Mouse (Mus musculus): ENCODE data around the gene Ubr4. TPM values are rescaled to one million over a fixed set of nuclear protein-coding genes. Genes with fewer than 3 reads are reported as not detected.
A peak's percentile ranks its signal among the peaks of the same experiment; 100 is the strongest.
"Not testable (repeated sequence)": the region's sequence is repeated elsewhere in the genome, so short reads cannot be mapped to it uniquely, and the experiment has no call there.

The Ubr4 gene
- total RNA-seq, 4 experiments from 2014 or later, result 149 to 211 (median 162) TPM

DNA sequence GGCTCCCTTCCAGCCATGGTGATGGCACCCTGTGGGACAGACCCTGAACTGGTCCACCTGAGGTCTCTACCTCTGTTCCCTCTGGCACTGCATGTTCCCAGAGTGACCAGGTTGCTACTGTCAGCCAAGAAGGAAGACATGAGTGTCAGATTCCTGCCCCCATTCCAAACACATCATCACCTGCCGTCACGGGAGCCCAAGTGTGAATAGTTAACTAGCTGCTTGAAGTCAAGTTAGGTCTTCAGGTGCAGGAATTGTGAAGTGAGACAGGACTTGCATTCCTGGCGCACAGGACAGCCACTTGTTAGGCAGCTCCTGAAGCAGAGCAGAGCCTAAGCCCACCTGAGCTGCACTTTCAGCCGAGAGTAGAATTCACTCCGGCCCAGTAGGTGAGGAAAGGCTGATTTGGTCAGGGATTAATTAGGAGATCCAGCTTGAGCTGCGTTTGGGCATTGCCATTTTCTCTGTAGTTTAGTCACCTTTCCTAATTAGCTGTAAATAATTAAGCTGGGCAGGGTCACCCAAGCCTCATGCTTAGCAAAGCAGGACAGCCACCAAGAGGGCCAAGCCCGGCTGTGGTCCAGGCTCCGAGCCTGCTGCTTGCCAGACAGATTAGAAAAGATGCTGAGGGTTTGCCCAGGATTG is 131.2 kb downstream of the Ubr4 start:
- DNase-seq (ENCODE audit: low spot score in 2 of 2), result no peak

DNA sequence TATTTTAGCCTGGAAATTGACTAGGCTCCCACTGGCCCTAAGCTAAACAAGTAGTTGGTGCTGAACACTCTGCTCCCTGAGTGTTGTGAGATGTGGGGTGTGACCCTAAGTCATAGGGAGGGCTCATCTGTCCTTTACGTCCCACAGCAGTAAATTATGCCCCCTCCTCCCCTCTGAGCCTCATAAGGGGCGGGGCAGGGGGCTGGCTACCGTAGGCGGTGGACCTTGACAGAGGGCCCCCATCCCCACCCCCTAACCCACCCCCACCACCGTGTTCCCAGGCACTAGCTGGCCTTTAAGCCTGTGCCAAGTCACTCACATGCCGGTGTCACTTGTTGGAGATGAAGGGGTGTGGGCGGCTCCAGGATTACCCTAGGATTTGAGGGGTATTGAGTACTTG is 132.1 kb downstream of the Ubr4 start:
- DNase-seq (ENCODE audit: low spot score in 2 of 2), result no peak

DNA sequence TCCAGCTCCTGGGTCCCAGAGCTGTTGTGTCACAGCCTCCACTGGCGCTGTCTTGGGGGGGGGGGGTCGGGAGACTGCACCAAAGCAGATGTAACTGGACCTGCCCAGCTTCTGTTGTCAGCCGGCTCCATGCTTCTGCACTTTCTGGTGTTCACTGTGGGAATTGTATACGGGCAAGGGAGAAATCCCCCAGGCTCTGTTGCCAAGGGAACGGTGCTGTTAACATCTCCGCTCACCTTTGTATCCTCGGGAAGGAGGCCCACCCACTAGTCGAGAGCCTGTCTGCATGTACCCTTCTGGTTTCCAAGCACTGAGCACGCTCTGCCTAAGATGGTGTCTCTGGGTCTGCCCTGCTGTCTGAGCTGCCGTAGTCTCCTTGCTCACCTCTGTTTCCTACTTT is 134.7 kb downstream of the Ubr4 start:
- DNase-seq (ENCODE audit: low spot score in 2 of 2), result no peak

DNA sequence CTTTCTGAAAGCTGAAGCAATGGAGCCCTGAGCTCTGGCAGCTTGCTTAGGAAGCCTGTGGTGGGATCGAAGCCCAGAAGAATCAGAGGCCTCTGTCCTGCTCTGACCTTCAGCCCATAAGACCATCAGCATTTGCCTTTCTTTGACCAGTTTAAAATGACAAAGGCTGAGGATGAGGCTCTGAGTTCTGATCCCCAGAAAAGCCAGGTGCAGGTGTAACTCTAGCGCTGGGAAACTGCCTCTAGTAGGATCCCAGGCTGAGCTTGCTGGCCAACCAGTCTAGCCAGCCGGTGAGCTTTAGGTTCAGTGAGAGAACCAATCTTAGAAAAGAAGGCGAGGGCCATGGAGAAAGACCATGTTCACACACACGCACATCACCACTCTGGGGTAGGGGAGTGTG is 135.9 kb downstream of the Ubr4 start:
- no peak for DNase-seq (ENCODE audit: low spot score in 2 of 2)

DNA sequence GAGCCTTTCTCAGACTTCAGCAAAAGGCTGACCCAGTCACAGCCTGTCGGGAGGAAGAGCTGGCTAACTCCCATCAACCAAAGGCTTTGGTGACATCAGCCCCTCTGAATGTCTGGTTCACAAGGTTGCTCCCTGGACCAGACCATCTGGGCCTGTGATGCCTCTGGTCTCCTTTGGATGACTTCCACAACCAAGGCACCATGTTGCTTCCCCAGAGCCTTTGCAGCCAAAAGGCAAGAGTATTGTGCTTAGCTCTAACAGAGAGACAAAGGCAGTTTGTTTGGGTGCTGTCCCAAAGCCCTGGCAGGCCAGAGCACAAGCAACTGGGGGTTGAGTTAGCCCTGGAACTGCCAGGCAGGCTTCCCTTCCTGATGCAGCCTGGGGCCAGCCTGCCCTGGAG is 137.5 kb downstream of the Ubr4 start:
- DNase-seq (ENCODE audit: low spot score in 2 of 2), result peak in 1 of 2 experiments; percentile 60

DNA sequence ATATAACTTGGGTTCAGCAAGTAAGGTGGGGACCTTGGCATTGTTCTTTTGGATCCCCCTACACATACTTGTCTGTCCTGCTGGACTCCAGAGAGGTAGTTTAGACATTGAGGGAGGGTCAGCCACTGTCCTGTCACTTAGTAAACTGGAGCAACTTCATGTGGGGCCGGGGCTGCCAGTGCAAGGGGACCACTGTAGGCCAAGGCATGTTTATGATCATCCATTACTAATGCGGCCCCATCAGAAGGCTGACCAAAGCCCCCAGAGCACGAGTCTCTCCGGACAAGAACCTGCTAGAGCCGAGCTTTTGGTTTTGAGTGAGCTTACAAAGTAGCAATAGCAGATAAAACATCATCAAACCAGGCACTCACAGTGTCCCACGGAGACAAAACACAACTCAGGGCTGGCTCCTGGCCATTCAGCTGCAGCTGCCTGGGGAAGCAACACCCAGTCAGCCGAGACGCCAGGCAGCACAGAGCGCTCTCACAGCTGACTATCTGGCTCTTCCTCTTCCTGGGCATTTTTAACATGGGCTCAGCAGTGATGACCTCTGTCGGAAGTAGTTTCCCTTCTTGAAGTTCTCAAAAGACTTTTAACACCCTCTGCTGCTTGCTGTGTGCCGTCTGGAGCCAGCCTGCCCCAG is 138.1 kb downstream of the Ubr4 start:
- DNase-seq (ENCODE audit: low spot score in 2 of 2), result peak in 1 of 2 experiments; percentile 51

DNA sequence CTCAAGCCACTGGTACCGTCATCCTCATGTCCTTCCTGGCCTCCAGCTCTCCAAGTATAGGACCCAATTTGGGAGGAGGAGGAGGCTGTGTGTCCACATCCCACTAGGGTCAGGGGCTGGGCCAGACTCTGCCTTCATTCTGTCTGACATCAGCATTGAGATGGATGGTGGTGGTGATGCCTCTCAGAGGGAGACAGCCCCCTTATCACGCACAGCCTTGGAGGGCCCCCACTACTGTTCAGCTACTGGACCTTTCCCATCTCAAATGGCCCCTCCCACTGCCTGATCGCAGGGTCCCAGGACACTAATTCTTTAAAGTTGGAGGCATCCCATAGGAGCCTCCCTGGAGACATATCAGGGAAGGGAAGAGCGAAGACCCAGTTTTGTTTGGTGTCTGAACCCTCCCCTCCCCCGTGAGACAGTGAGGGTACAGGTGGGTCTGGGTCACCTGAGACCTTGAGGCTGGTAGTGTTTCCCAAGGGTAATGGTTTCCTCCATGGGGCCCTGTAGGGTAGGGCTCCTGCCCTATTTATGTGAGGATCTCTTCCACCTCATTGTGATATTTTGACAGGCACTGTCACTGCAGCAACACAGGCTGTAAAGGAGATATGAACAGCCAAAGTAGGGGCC is 139.2 kb downstream of the Ubr4 start:
- no peak for DNase-seq (ENCODE audit: low spot score in 2 of 2)

DNA sequence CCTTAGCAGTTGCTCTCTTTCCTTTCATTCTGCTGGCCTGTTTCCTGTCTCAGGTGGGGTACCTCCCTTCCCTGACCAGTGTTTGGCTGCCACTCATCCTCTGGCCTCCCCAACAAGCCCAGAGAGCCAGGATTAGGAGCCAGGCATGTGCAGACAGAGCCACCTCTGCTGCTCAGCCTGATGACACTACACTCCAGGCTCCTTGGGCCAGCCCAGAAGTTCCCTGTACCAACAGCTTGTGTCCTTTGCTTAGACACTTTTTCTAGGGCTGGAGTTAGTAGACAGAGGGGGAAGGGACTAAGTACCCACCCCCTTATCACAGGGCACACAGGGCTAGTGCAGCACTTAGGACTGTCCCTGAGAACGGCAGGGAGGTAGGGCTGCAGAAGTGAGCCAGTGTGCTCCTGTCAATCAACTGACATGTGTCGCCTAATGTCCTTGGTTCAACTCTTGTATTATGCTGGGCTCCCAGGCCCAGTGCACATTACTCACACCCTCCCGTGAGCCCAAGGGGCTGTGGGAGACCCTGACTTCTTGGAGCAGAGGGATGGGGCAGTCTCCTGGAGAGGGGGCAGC is 139.9 kb downstream of the Ubr4 start:
- DNase-seq (ENCODE audit: low spot score in 2 of 2), result no peak

DNA sequence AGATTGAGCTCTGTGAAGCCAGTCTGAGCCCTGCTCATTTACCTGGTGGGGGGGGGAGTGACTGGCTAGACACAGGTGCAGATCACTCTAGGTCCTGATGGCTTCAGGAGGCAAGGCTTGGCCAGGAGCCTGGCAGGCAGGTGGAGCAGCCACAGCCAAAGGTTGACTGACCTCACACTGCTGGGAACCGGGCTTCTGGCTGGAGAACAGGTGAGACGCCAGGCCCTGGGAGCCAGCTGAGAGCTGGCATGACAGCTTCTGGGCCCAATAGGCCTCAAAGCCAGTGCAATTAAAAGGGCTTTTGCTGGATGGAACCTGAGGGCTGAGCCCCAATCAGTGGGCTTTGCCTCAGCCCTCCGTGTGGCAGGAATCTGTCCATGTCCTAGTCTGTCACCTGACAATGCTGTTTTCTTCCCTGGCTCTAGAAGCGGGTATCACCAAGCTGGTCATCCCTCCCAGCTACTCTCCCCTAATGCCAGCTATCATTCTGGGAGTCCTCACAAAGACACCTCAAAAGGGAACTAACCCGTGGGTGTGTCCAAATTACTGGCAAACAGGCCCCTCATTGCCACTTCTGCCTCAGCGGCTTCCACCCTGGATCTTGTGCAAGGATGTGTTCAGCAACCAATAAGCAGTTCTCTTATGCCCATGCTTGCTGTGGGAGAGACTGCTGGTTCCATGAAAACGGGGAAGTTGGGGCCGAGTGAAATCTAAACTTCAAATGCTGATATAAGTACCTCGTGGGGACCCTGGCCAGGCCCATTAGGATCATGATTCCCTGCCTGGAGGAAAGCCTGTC is 141.0 kb downstream of the Ubr4 start:
- DNase-seq (ENCODE audit: low spot score in 2 of 2), result no peak

DNA sequence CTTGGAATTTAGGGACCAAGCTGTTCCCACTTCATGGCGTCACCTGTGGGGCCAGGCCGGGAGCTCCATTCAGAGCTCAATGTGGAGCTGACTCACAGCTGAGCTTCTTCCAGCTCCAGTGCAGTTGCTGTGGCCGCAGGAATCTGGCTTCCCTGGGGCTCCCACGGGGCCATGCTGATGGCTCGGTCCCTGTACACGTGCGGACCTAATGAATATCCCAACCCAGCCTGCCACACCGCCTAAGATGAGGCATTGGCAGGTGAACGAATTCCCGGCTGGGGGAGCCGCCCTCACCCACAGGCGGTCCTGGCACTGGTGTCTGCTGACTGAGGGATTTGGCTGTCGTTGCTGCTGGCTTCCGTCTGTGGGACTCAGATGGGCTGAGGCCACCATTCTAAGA is 148.4 kb downstream of the Ubr4 start:
- DNase-seq (ENCODE audit: low spot score in 2 of 2), result no peak

DNA sequence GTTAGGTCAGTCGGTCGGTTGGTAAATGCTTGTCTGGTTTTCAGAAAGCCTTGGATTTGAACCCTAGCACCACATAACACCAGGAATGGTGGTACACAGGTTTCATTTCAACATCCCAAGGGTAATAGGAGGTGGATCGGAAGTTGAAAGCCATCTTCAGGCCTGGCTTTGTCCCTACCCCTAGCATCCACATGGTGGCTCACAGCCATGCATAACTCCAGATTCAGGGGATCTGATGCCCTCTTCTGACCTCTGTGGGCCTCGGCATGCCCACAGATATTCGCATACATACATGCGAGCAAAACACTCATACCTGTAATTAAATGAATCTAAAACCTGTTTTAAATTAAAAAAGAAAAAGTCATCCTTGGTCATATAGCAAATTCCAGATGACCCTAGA is 149.3 kb downstream of the Ubr4 start:
- DNase-seq (ENCODE audit: low spot score in 2 of 2), result no peak

DNA sequence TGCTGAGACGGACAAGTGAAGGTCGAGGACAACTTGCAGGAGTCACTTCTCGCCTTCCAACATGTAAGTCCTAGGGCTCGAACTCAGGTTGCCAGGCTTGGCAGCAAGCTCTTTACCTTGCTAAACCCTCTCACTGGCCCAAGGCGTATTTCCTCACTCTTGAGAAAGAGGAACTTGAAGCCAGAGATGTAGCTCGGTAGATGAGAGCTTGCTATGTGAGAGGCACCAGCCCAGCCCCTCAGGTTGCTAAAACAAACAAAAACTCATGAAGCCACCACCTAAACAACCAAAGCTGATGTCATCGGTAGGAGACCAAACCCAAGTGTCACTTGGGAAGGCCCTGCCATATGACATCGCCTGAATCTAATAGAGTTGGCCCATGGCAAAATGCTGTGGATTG is 151.5 kb downstream of the Ubr4 start:
- no peak for DNase-seq (ENCODE audit: low spot score in 2 of 2)

DNA sequence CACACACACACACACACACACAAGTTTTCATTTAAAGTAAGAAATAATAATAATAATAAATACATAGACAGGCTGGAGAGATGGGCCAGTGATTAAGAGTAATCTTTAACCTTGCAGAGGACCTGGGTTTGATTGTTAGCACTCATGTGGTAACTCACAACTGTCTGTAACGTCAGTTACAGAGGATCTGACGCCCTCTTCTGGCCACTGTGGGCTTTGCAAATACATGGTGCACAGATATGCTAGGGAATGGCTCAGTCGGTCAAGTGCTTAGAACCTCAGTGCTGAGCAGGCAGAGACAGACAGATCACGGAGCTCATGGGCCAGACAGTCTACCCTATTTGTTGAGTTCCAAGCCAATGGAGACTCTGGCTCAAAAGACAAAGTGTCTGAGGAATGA is 153.3 kb downstream of the Ubr4 start:
- no peak for DNase-seq (ENCODE audit: low spot score in 2 of 2)

DNA sequence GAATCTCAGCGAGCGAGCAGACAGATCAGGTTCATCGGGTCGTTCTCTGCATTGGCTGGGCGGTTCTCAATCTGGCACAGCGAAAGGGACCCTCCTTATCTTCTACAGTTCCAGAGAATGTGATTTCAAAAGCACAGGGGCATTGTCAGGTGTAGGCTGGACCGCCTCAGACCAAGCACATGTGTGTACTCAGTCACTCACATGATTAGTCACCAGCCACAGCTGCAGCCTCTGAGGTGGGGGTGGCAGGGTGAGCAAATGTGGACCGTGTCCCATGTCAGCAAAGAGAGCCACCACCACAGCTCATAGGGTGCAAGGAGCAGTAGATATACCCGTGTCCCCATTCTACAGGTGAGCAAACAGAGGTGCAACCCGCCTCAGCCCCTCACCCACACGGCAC is 154.3 kb downstream of the Ubr4 start:
- no peak for DNase-seq (ENCODE audit: low spot score in 2 of 2)

DNA sequence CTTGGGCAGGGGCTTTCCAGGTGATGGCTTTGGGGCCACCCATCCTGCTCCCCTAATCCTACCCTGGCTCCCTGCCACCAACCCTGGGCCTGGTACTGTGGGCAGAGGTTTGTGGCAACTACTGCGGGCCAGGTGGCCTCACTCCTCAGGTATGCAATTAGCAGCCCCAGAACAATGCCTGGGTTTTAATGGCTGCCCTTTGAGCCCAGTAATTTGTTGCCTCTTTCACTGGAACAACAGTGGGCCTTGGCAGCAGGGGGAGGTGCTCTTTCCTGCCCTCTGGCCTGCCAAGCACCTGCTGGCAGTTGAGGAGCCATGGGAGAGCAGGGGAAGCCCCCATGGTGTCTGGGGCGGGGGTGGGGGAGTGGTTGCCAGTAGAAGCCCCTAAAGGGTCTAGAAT is 156.7 kb downstream of the Ubr4 start:
- no peak for DNase-seq (ENCODE audit: low spot score in 2 of 2)

DNA sequence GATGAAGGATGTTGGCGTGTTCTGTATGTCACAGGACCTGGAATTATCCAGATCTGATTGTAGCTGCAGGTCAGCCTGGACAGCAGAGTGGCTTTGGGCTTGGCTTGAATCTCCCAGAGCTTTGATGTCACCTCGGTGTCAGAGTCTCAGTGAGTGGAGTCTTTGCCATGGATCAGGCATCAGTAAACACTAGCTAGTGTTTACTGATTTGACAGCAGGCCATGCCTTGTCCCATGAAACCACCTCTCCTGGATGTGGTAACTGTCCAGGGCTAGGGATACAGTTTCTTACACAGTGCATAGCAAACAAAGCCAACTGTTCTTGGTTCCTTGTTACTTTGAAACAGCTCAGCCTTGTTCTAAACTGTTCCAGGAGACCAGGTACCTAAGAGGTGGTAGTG is 159.1 kb downstream of the Ubr4 start:
- DNase-seq (ENCODE audit: low spot score in 2 of 2), result no peak

DNA sequence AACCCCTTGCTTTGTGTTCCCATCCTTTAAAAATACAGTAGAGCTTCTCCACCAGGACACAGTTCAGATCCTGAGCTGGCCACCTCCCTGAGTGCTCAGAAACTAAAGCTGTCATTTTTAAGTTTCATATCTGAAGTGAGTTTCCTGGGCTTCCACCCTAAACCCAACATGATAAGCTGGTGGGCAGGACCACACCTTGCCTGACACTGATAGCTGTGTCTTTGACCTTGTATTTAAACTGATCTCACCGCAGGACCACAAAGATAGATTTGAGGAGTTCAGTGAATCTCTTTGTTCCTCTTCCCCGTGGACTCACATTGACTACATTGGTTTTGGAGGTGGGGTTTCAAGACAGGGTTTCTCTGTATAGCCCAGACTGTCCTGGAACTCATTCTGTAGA is 160.6 kb downstream of the Ubr4 start:
- DNase-seq (ENCODE audit: low spot score in 2 of 2), result no peak

DNA sequence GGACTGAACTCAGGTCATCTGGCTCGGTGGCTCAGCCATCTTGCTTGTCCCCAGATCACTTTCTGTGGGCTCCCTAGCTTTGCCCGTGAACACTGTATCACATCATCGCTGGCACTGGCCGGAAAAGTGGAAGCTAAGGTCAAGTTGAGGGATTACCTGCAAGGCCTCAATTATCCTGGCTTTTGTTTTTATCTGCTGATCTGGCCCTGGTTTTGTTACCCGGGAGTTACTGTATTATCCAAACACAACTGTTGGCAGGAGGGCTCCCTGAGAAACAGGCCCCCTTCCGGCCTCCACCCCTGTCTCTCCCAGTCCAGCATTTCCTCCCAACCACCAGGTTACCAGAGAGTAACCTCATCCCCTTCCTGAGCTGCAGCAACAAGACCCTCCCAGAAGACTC is 166.8 kb downstream of the Ubr4 start:
- no peak for DNase-seq (ENCODE audit: low spot score in 2 of 2)

DNA sequence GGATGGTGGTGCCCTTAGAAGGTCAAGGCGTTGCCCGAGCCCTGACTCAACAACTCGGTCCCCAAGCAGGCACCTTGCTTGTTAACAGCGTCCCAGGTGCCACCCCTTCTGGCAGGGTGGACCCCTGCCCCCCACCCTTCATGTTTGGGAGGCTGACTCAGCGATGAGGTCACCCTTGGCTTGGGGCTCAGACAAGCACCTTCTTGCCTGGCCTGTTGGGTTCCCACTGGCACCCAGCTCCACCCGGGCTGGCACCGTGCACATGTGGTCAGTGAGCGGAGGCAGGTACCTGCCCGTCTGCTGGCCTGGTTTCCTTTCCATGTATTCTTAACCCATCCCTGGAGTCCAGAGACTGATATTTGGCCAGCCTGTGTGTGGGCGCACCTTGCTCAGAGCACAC is 169.5 kb downstream of the Ubr4 start:
- DNase-seq (ENCODE audit: low spot score in 2 of 2), result no peak

DNA sequence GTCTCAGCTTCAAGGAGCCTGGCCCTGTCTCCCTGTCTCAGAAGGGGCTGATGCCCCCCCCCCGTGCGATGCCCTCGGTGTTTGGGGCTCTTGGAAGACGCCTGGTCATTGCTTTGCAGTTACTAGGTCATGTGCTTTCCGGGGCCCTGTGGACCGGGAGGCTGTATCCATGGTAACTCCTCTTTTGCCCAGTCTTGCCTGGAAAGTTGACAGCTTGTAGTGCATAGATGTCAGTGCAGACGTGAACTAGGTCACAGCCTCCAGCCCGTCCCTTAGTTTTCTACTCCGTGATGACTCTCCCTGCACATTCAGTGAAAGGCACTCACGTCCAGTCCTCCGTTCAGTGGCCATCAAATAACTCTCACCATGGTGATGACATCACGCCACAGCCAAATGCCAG is 174.1 kb downstream of the Ubr4 start:
- peak in 1 of 2 experiments; percentile 12 for DNase-seq (ENCODE audit: low spot score in 2 of 2)

DNA sequence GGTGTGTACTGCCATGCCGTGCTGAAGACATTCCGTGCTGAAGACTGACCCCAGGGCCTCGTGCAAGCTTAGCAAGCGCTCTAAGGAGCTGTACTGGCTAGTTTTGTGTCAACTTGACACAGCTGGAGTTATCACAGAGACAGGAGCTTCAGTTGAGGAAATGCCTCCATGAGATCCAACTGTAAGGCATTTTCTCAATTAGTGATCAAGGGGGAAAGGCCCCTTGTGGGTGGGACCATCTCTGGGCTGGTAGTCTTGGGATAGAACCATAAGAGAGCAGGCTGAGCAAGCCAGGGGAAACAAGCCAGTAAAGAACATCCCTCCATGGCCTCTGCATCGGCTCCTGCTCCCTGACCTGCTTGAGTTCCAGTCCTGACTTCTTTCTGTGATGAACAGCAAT is 177.8 kb downstream of the Ubr4 start, which contains the start of gene Iffo2:
Gene Iffo2, plus strand, starts transcription at position 301 of the 400 bp plus-strand sequence.
- DNase-seq (ENCODE audit: low spot score in 2 of 2), result not testable (repeated sequence)

DNA sequence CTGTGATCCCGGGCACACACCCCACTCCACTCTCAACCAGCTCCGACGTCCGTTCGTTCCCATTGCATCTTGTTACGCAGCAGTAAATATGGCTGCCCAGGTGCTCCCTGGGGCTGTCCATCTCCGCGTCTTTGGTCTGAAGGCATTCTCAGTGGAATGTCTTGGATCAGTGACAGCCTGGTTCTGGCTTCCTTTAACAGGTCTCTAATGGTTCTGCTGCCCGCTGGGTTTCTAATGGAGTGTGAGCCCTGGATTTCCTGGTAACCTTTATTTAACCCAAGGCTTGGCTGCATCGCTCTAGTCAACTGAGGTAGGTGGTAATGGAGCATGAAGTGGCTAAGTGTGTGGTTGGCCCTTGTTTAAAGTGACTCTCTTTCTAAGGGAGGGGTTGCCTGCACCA is 179.7 kb downstream of the Ubr4 start:
- no peak for DNase-seq (ENCODE audit: low spot score in 2 of 2)

Measured in left cerebral cortex, adult 8-10 months (tissue).